Mouse (Mus musculus) liver, embryonic 14.5 days (tissue): ENCODE results near the gene Mmp7. TPM values are rescaled to one million over a fixed set of nuclear protein-coding genes. Genes with fewer than 3 reads are reported as not detected.

Experiments
- ATAC-seq: fragments of 200-750 bp; cut with Nextera tagmentation; 2 replicates; pipeline ENCODE4 v1.8.0; 2017; ENCODE audit warnings: moderate number of reproducible peaks, mild to moderate bottlenecking, moderate library complexity; ENCODE audit not compliant: insufficient read depth
- DNase-seq, 3 experiments: peaks; one replicate each; pipeline ENCODE4 v3.0.0-alpha.2; 2012 to 2013; ENCODE audit warnings: low read depth in 3 of 3, low spot score in 3 of 3
- H3K27ac ChIP-seq: fragments of 300-500 bp; sonication (generic); 2 replicates; pipeline ENCODE4 v1.5.1; 2014; ENCODE audit warnings: moderate library complexity, mild to moderate bottlenecking, control low read depth, inconsistent platforms
- H3K27me3 ChIP-seq: fragments of 300-500 bp; sonication (generic); 2 replicates; pipeline ENCODE4 v1.6.1; 2014; ENCODE audit warnings: mild to moderate bottlenecking, low read length, moderate library complexity; ENCODE audit not compliant: control insufficient read depth, insufficient read depth
- H3K36me3 ChIP-seq: fragments of 300-500 bp; sonication (generic); replicated peaks from 2 replicates; pipeline ENCODE4 v1.6.1; 2014; ENCODE audit warnings: low read depth; ENCODE audit not compliant: control insufficient read depth, insufficient read depth
- H3K4me1 ChIP-seq, 2 experiments: fragments of 200-500 bp in 1 of 2; fragments of 300-500 bp in 1 of 2; sonication (generic) in 1 of 2; replicated peaks; 2 replicates each; pipeline ENCODE4 v1.6.1; 2012 to 2014; ENCODE audit warnings: antibody characterized with exemption in 1 of 2, inconsistent platforms in 1 of 2, low read length in 1 of 2; ENCODE audit not compliant: control insufficient read depth in 2 of 2, insufficient read depth in 2 of 2
- H3K4me2 ChIP-seq: fragments of 300-500 bp; sonication (generic); 2 replicates; pipeline ENCODE4 v1.6.1; 2014; ENCODE audit warnings: low read depth, mild to moderate bottlenecking, control low read depth, moderate library complexity
- H3K4me3 ChIP-seq, 2 experiments: fragments of 200-500 bp in 1 of 2; fragments of 300-500 bp in 1 of 2; sonication (generic) in 1 of 2; 2 replicates each; pipeline ENCODE4 v1.5.1; 2012 to 2014; ENCODE audit warnings: low read depth in 2 of 2, low read length in 2 of 2, mild to moderate bottlenecking in 2 of 2, control low read depth in 1 of 2, inconsistent platforms in 1 of 2, moderate library complexity in 1 of 2; ENCODE audit not compliant: insufficient read depth in 1 of 2
- H3K9ac ChIP-seq: fragments of 300-500 bp; sonication (generic); replicated peaks from 2 replicates; pipeline ENCODE4 v1.6.1; 2014; ENCODE audit warnings: mild to moderate bottlenecking, control low read depth, moderate library complexity
- H3K9me3 ChIP-seq: fragments of 300-500 bp; sonication (generic); 2 replicates; pipeline ENCODE4 v1.6.1; 2016; ENCODE audit warnings: low read length, mixed read lengths; ENCODE audit not compliant: control insufficient read depth
- CTCF ChIP-seq: IDR thresholded peaks from 2 replicates; pipeline ENCODE4 v1.5.1; 2016; ENCODE audit warnings: antibody characterized with exemption, low read depth, control low read depth
- EP300 ChIP-seq: IDR thresholded peaks from 2 replicates; pipeline ENCODE4 v1.6.1; 2016; ENCODE audit warnings: antibody characterized with exemption, low read depth
- WGBS: fragments of 180-500 bp; shearing (Covaris S2); extraction: QIAGEN DNeasy Blood & Tissue Kit; methylation state at CpG from one replicate; pipeline ENCODE4 v1.1.7; 2014; ENCODE audit not compliant: insufficient replicate concordance; 5-methylcytosine and 5-hydroxymethylcytosine counted together
- polyA plus RNA-seq, 2 experiments: library from polyadenylated mRNA; depleted of rRNA in 1 of 2; stranded (reverse) in 1 of 2; unstranded in 1 of 2; fragments of >200 nt; fragmentation: Nextera tagmentation in 1 of 2; extraction: Ambion mirVana in 1 of 2; gene quantifications; 2 replicates each; pipeline versions ENCODE4 v1.2.1 to v1.2.3; 2012 to 2014

Mmp7 gene
- polyA plus RNA-seq, 2 experiments: not detected

DNA sequence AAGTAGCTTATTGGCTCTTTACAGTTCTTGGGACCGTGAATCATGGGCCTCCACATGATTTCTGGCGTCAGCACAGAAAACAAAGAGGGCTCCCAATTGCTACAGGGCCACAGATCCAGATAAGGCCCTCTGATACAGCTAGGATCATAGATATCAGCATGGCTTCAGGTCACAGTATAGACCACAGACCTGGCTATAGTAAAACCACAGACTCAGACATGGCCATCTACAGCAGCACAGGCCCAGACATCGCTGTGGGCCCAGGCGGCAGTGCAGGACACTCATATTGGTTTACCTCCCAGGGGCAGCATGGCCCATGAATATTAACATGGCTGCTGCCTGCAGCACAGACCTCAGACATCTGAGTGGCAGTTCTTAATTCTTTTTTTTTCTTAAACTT, 37.1 kb downstream of the Mmp7 start:
- DNase-seq (no peak), ATAC-seq (no peak)
- no peaks in the 10 kb centered on the region for H3K36me3 ChIP-seq
- TF ChIP-seq CTCF: no peak
- no peak for TF ChIP-seq EP300
- H3K4me1 ChIP-seq: peaks cover 0 to 3% of the 10 kb centered on the region in 2 experiments; a peak in 1 of 4 replicates
- no peak overlapping the region for H3K4me2 ChIP-seq
- no peaks in the 10 kb centered on the region for H3K9me3 ChIP-seq
- H3K9ac ChIP-seq: no peak overlapping the region
- WGBS: 22% methylated on average over 4 of the region's 4 CpGs
- no peak overlapping the region for H3K4me3 ChIP-seq
- H3K27ac ChIP-seq: no peak overlapping the region
- H3K27me3 ChIP-seq: no peaks in the 10 kb centered on the region

GRCm38 (mm10) chr9:7742696-7743095, 50.8 kb downstream of the Mmp7 start:
- ATAC-seq (no peak), DNase-seq (no peak)
- H3K27me3 ChIP-seq: no peaks in the 10 kb centered on the region
- H3K36me3 ChIP-seq: no peaks in the 10 kb centered on the region
- no peak overlapping the region for H3K9ac ChIP-seq
- TF ChIP-seq EP300: no peak
- TF ChIP-seq CTCF: no peak
- H3K4me3 ChIP-seq: no peak overlapping the region
- H3K9me3 ChIP-seq: no peaks in the 10 kb centered on the region
- 38% methylated on average over 1 of the region's 1 CpGs for WGBS
- no peak overlapping the region for H3K27ac ChIP-seq
- H3K4me2 ChIP-seq: no peak overlapping the region
- H3K4me1 ChIP-seq: no peaks in the 10 kb centered on the region

GRCm38 (mm10) chr9:7744156-7744555, 52.3 kb downstream of the Mmp7 start:
- H3K27me3 ChIP-seq: no peaks in the 10 kb centered on the region
- TF ChIP-seq CTCF: no peak
- TF ChIP-seq EP300: no peak
- no peak for DNase-seq
- H3K27ac ChIP-seq: no peak overlapping the region
- no peak overlapping the region for H3K9ac ChIP-seq
- no peak overlapping the region for H3K4me2 ChIP-seq
- 35% methylated on average over 1 of the region's 1 CpGs for WGBS
- ATAC-seq: no peak
- H3K36me3 ChIP-seq: no peaks in the 10 kb centered on the region
- no peaks in the 10 kb centered on the region for H3K9me3 ChIP-seq
- no peak overlapping the region for H3K4me3 ChIP-seq
- no peaks in the 10 kb centered on the region for H3K4me1 ChIP-seq

DNA sequence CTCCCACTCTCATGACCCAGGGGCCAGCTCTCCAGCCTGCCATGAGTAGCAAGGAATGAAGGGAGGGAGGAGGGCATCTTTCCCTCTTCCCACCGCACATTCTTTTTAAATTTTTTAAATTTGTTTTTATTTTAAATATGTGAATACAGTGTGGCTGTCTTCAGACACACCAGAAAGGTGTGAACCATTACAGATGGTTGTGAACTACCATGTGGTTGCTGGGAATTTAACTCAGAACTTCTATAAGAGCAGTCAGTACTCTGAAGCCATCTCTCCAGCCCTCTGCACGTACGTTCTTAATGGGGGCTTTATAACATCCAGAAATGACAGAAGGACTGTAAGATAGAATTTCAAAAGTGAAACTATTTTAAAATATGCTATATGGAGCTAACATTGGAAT, 57.0 kb downstream of the Mmp7 start:
- Histone ChIP-seq H3K27me3 (no peaks in the 10 kb centered on the region), H3K4me2 (no peak overlapping the region), H3K4me3 (no peak overlapping the region), H3K4me1 (no peaks in the 10 kb centered on the region), H3K36me3 (no peaks in the 10 kb centered on the region), H3K9me3 (no peaks in the 10 kb centered on the region), H3K27ac (no peak overlapping the region), H3K9ac (no peak overlapping the region)
- 84% methylated on average over 3 of the region's 3 CpGs for WGBS
- TF ChIP-seq EP300 (no peak), CTCF (no peak)
- ATAC-seq (no peak), DNase-seq (no peak)

Other genes starting within 250 kb of the Mmp7 start
- gene Mmp3, start 246.3 kb upstream of the Mmp7 start, polyA plus RNA-seq (2012; rRNA removed): not detected in 2 replicates
- gene Mmp3, start 246.3 kb upstream of the Mmp7 start, polyA plus RNA-seq (2014; fragmentation: Nextera tagmentation; extraction: Ambion mirVana): not detected in 2 replicates
- not detected in 2 replicates for gene Mmp10, start 189.7 kb upstream of the Mmp7 start, polyA plus RNA-seq (2012; rRNA removed)
- gene Mmp10, start 189.7 kb upstream of the Mmp7 start, polyA plus RNA-seq (2014; fragmentation: Nextera tagmentation; extraction: Ambion mirVana): not detected in 2 replicates
- gene Mmp8, start 133.6 kb upstream of the Mmp7 start, polyA plus RNA-seq (2012; rRNA removed): 0.83 and 1.2 TPM in 2 replicates
- 2.3 and 3.1 TPM in 2 replicates for gene Mmp8, start 133.6 kb upstream of the Mmp7 start, polyA plus RNA-seq (2014; fragmentation: Nextera tagmentation; extraction: Ambion mirVana)
- gene Mmp27, start 120.7 kb upstream of the Mmp7 start, polyA plus RNA-seq (2012; rRNA removed): 0.03 and 0.17 TPM in 2 replicates
- 0.06 TPM in 1 of 2 replicates, not detected in the other for gene Mmp27, start 120.7 kb upstream of the Mmp7 start, polyA plus RNA-seq (2014; fragmentation: Nextera tagmentation; extraction: Ambion mirVana)
- not detected in 2 replicates for gene Mmp20, start 63.9 kb upstream of the Mmp7 start, polyA plus RNA-seq (2012; rRNA removed)
- not detected in 2 replicates for gene Mmp20, start 63.9 kb upstream of the Mmp7 start, polyA plus RNA-seq (2014; fragmentation: Nextera tagmentation; extraction: Ambion mirVana)
- 17.7 and 23.3 TPM in 2 replicates for gene Tmem123, start 72.0 kb downstream of the Mmp7 start, polyA plus RNA-seq (2012; rRNA removed)
- gene Tmem123, start 72.0 kb downstream of the Mmp7 start, polyA plus RNA-seq (2014; fragmentation: Nextera tagmentation; extraction: Ambion mirVana): 45.2 and 52.5 TPM in 2 replicates
- gene Birc2, start 145.0 kb downstream of the Mmp7 start, polyA plus RNA-seq (2012; rRNA removed): 7.0 and 9.4 TPM in 2 replicates
- gene Birc2, start 145.0 kb downstream of the Mmp7 start, polyA plus RNA-seq (2014; fragmentation: Nextera tagmentation; extraction: Ambion mirVana): 13.1 and 14.1 TPM in 2 replicates
- 3.6 and 4.7 TPM in 2 replicates for gene Birc3, start 181.1 kb downstream of the Mmp7 start, polyA plus RNA-seq (2012; rRNA removed)
- 4.7 and 6.1 TPM in 2 replicates for gene Birc3, start 181.1 kb downstream of the Mmp7 start, polyA plus RNA-seq (2014; fragmentation: Nextera tagmentation; extraction: Ambion mirVana)